Mouse (Mus musculus) kidney, postnatal 0 days (tissue): ENCODE results near the gene Rfwd3. TPM values are rescaled to one million over a fixed set of nuclear protein-coding genes. Genes with fewer than 3 reads are reported as not detected.
A peak's percentile ranks its signal among the peaks of the same experiment; 100 is the strongest.
"Not testable (repeated sequence)": the region's sequence is repeated elsewhere in the genome, so short reads cannot be mapped to it uniquely, and the experiment has no call there.

Experiments used
- ATAC-seq: fragments of 200-750 bp; cut with Nextera tagmentation; replicated peaks from 2 replicates; pipeline ENCODE4 v1.8.0; 2017; ENCODE audit warnings: low read depth, moderate number of reproducible peaks, moderate TSS enrichment, moderate library complexity; ENCODE audit not compliant: low FRiP score
- DNase-seq: peaks from one replicate; pipeline ENCODE4 v3.0.0-alpha.2; 2016; ENCODE audit warnings: low spot score
- H3K27ac ChIP-seq: fragments of 300-500 bp; sonication (generic); 2 replicates; pipeline ENCODE4 v1.5.1; 2014; ENCODE audit warnings: mild to moderate bottlenecking
- H3K27me3 ChIP-seq: fragments of 300-500 bp; sonication (generic); 2 replicates; pipeline ENCODE4 v1.6.1; 2014; ENCODE audit warnings: low read length, mixed read lengths; ENCODE audit not compliant: insufficient read depth
- H3K36me3 ChIP-seq: fragments of 300-500 bp; sonication (generic); 2 replicates; pipeline ENCODE4 v1.6.1; 2014; ENCODE audit warnings: low read length, mixed read lengths; ENCODE audit not compliant: insufficient read depth
- H3K4me1 ChIP-seq: fragments of 300-500 bp; sonication (generic); replicated peaks from 2 replicates; pipeline ENCODE4 v1.6.1; 2014; ENCODE audit warnings: antibody characterized with exemption, low read length, mixed read lengths; ENCODE audit not compliant: insufficient read depth
- H3K4me2 ChIP-seq: fragments of 300-500 bp; sonication (generic); 2 replicates; pipeline ENCODE4 v1.6.1; 2014; ENCODE audit warnings: mild to moderate bottlenecking, low read length, moderate library complexity, mixed read lengths
- H3K4me3 ChIP-seq: fragments of 300-500 bp; sonication (generic); replicated peaks from 2 replicates; pipeline ENCODE4 v1.5.1; 2014; ENCODE audit warnings: low read depth, low read length
- H3K9ac ChIP-seq: fragments of 300-500 bp; sonication (generic); 2 replicates; pipeline ENCODE4 v1.6.1; 2014; ENCODE audit warnings: low read depth, low read length
- H3K9me3 ChIP-seq: fragments of 300-500 bp; sonication (generic); replicated peaks from 2 replicates; pipeline ENCODE4 v1.6.1; 2016; ENCODE audit warnings: low read length, inconsistent platforms, mixed read lengths
- CTCF ChIP-seq: IDR thresholded peaks from 2 replicates; pipeline ENCODE4 v1.5.1; 2016; ENCODE audit warnings: antibody characterized with exemption, low read depth, mild to moderate bottlenecking, moderate library complexity
- WGBS: fragments of 180-500 bp; shearing (Covaris S2); extraction: QIAGEN DNeasy Blood & Tissue Kit; methylation state at CpG from one replicate; pipeline ENCODE4 v1.1.7; 2014; 5-methylcytosine and 5-hydroxymethylcytosine counted together
- polyA plus RNA-seq: library from polyadenylated mRNA; unstranded; fragments of >200 nt; fragmentation: Nextera tagmentation; extraction: Ambion mirVana; gene quantifications from 2 replicates; pipeline ENCODE4 v1.2.1, GENCODE M21; 2015

Gene Rfwd3
- polyA plus RNA-seq, 1 experiment from 2014 or later, result 24.7 TPM

DNA sequence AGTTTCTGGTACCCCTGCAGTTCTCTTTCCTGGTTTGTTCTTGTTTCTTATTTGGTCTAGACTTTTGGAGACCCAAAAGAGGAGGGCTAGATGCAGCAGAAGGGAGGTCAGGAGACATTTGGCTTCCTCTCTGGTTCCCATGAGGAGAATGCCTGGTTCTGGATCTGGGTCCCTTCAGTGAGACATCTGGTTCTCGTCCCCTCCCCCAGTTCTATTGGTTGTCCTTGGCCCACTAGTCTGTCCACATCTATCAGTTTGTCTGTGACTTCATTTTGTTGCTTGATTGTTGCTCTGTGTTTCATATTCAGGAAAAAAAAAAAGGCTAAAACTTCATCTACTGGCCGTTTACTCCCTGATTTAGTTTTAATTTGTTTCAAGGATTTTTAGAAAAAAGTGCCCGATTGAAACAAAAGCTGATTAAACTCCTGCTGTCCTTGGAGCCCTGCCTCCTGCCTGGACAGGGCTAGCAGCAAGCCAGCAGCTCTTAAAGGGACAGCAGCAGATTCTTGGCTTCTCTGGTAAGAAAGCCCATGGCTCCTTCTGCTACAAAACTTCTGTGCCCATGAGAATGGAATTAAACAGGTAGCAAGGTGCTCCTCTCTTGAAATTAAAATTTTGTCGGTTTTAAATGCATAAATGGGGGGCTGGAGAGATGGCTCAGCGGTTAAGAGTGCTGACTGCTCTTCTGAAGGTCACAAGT lies 5.2 kb upstream of the Rfwd3 start:
- DNase-seq, result peak; percentile 29
- Histone ChIP-seq H3K4me1 (no peaks in the 10 kb centered on the region), H3K27me3 (no peaks in the 10 kb centered on the region), H3K9me3 (no peaks in the 10 kb centered on the region), H3K4me2 (no peak overlapping the region), H3K4me3 (no peak overlapping the region), H3K27ac (no peak overlapping the region), H3K36me3 (no peaks in the 10 kb centered on the region), H3K9ac (no peak overlapping the region)
- TF ChIP-seq CTCF, result no peak
- WGBS, result 27% methylated on average over 5 of the region's 5 CpGs
- no peak for ATAC-seq

DNA sequence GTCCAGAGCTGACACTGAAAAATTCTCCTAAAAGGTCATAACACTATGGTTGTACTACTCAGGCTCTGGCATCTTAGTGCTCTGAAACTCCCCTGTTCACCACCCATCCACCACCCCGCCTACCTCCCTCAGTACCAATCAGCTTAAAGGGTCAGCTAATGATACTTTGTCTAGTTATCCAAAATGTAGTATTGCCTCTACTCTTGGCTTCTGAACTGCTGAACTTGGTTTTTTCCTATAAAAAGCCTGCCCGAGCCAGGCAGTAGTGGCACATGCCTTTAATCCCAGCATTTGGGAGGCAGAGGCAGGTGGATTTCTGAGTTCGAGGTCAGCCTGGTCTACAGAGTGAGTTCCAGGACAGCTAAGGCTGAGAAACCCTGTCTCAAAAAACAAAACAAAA lies 4.3 kb upstream of the Rfwd3 start:
- no peak for DNase-seq
- no peaks in the 10 kb centered on the region for H3K4me1 ChIP-seq
- no peak overlapping the region for H3K4me2 ChIP-seq
- no peak for TF ChIP-seq CTCF
- no peaks in the 10 kb centered on the region for H3K27me3 ChIP-seq
- ATAC-seq, result no peak
- H3K9ac ChIP-seq, result no peak overlapping the region
- H3K27ac ChIP-seq, result no peak overlapping the region
- H3K36me3 ChIP-seq, result no peaks in the 10 kb centered on the region
- no peaks in the 10 kb centered on the region for H3K9me3 ChIP-seq
- no peak overlapping the region for H3K4me3 ChIP-seq
- WGBS, result 93% methylated on average over 3 of the region's 3 CpGs

DNA sequence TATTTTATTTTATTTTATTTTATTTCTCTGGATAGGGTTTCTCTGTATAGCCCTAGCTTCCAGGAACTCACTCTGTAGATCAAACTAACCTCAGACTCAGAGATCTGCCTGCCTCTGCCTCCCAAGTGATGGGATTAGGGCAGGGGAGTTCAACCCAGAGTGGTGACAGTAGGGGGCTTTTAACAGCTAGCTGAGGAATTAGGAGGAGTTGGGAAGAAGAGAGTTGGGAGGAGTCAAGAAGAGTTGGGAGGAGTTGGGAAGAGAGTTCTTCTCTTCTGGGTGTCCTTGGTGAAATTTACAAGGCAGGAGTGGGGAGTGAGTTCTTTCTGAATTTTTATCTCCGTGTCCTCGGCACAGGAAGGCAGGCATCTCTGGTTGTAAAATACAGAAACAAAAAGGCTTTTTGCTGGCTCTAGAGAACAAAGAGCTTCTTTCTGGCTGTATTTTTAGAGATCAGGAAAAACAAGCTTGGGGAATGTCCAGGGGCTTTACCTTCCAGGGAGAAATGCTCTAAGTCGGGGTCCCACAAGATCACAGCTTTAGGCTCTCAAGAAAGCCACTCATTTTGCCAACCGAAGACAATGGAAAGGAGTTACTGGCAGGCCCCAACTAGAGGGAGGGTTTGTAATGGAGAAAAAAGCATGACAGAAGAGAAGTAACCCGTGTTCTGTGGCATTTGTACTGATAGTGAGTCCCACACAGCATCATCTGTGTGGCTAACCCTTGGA lies 3.2 kb upstream of the Rfwd3 start:
- 81% methylated on average over 5 of the region's 5 CpGs for WGBS
- H3K4me3 ChIP-seq, H3K27ac ChIP-seq, DNase-seq, ATAC-seq, H3K9me3 ChIP-seq, H3K9ac ChIP-seq, H3K4me2 ChIP-seq, H3K4me1 ChIP-seq, H3K36me3 ChIP-seq, H3K27me3 ChIP-seq: not testable (repeated sequence)

DNA sequence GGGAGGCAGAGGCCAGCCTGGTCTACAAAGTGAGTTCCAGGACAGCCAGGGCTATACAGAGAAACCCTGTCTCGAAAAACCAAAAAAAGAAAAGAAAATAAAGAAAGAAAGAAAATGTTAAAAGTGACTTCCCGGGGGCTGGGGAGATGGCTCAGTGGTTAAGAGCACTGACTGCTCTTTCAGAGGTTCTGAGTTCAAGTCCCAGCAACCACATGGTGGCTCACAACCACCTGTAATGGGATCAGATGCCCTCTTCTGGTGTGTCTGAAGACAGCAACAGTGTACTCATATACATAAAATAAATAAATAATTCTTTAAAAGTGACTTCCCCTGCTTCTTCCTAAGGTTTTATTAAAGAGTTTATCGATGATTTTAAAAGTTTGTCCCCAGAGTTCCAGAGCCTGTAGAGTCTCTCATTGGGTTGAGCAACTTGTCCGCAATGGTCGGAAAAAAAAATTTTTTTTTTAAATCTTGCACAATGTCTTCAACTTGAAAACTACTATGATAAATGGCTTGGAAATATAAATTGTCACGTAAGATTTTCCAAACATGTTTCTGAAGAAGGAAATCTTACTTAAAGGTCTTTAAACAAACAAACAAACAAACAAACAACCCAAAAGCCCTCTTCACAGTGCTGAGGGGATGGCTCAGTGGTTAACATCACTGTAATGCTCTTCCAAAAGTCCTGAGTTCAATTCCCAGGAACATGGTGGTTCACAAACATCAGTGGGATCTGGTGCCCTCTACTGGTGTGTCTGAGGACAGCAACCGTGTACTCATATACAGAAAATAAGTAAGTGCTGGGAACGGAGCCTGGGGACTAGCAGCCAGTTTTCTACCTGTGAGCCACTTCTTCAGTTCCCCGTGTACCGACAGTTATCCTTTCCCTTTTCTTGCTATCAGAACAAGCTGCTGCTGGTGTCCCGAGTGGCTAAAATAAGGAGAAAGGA lies 850 bp upstream of the Rfwd3 start:
- Histone ChIP-seq H3K27me3 (no peaks in the 10 kb centered on the region), H3K9ac (no peak overlapping the region), H3K9me3 (no peaks in the 10 kb centered on the region), H3K4me3 (peak overlapping the region; percentile 93; the same call in 1 of the 2 replicates), H3K27ac (no peak overlapping the region), H3K4me2 (peak overlapping the region; percentile 40; the same call in 1 of the 2 replicates), H3K36me3 (0 out of 2 replicates have a peak, but pooled peaks cover 9% of the 10 kb centered on the region), H3K4me1 (no peaks in the 10 kb centered on the region)
- peak; percentile 33; the same call in 1 of the 2 replicates for TF ChIP-seq CTCF
- ATAC-seq (no peak), DNase-seq (no peak)
- 67% methylated on average over 11 of the region's 11 CpGs for WGBS

DNA sequence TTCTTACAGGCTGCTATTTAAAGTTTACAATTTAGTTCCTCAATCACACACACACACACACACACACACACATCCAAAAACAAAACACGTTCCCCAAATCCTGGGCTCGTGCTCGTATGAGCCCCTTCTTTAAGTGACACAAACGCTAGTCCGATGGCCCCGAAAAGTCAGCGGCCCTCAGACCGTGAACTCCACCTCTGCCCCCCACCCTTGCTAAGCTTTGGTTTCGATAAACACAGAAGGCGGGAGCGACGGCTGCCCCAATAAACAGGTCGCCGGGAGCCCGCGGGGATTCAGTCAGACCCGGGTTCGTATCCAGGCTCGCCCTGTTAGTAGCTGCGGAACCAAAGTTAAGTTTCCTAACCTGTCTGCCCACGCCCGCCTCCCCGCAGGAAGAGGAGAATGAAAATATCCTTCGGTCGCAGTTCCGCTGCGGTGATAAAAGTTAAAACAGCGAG lies 630 bp downstream of the Rfwd3 start:
- Histone ChIP-seq H3K36me3 (peaks cover 16% of the 10 kb centered on the region; the same call in 1 of the 2 replicates), H3K4me1 (no peaks in the 10 kb centered on the region), H3K9me3 (no peaks in the 10 kb centered on the region), H3K4me2 (peak overlapping the region; percentile 68), H3K9ac (peak overlapping the region; percentile 89), H3K27ac (peak overlapping the region; percentile 93), H3K4me3 (peak overlapping the region; percentile 93), H3K27me3 (no peaks in the 10 kb centered on the region)
- under 1% methylated on average over 28 of the region's 28 CpGs for WGBS
- DNase-seq, result peak; percentile 52
- TF ChIP-seq CTCF, result no peak
- ATAC-seq, result no peak

DNA sequence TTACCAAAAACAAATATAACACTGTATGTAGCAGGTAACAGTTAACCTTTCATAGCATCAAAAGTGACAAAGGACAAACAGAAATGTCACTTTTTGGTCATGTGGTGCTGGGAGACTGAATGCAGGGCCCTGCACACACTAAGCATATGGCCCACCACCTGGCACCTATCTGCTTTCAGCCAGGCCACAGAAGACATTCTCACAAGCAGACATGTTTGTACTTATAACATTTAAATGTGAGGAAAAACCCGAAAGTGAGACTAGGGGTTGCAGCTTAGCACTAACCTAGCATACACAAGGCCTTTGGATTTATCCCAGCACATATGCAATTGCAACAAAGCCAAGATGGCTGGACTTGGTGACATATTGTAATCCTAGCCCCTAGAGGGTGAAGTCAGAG lies 2.0 kb downstream of the Rfwd3 start:
- no peak for TF ChIP-seq CTCF
- 82% methylated on average over 1 of the region's 1 CpGs for WGBS
- no peak overlapping the region for H3K27ac ChIP-seq
- H3K4me3 ChIP-seq, result no peak overlapping the region
- no peaks in the 10 kb centered on the region for H3K27me3 ChIP-seq
- no peak for DNase-seq
- no peaks in the 10 kb centered on the region for H3K4me1 ChIP-seq
- ATAC-seq, result no peak
- no peaks in the 10 kb centered on the region for H3K9me3 ChIP-seq
- H3K4me2 ChIP-seq, result peak overlapping the region; percentile 0; the same call in 1 of the 2 replicates
- no peak overlapping the region for H3K9ac ChIP-seq
- H3K36me3 ChIP-seq, result peaks cover 29% of the 10 kb centered on the region; the same call in 1 of the 2 replicates
